Mouse (Mus musculus) neutrophil, adult 5-6 weeks (primary cell): ENCODE results near the gene Zbtb7b. TPM values are rescaled to one million over a fixed set of nuclear protein-coding genes. Genes with fewer than 3 reads are reported as not detected.
"Not testable (repeated sequence)": the region's sequence is repeated elsewhere in the genome, so short reads cannot be mapped to it uniquely, and the experiment has no call there.

Experiments used
- ATAC-seq: fragments of 151-379, 151-347 bp; 2 replicates; pipeline ENCODE4 v1.8.0; 2017; ENCODE audit warnings: mild to moderate bottlenecking, moderate TSS enrichment; ENCODE audit not compliant: insufficient number of reproducible peaks, poor library complexity, low FRiP score, severe bottlenecking; ENCODE audit errors: extremely low read depth
- total RNA-seq: library from RNA; stranded (forward); fragments of 200-1000 nt; gene quantifications from 2 replicates; pipeline ENCODE4 v1.2.3, GENCODE M21; 2017

The Zbtb7b gene
- total RNA-seq: 90.9 and 120 TPM in 2 replicates

GRCm38 (mm10) chr3:89394006-89394893, at the start of gene Zbtb7b:
Gene Zbtb7b (minus strand): TSS chr3:89394776.
- ATAC-seq: peak; percentile 59

DNA sequence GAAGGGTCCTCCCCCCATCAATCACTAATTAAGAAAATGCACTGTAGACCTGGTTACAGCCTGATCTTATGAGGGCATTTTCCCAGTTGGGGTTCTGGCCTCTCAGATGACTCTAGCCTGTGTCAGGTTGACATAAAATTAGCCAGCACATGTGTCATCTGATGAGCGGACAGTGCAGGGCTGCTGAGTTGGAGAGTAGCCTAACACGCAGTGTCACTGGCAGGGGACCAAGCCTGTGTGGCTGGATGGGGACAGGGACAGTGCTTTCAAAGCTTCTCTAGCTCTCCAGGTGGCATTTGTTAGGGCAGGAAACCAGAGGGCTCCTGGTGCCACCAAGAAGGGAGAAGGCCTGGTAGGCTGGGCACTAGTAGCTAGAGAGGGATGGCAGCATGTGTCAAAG, 46.1 kb upstream of the Zbtb7b start:
- no peak for ATAC-seq

DNA sequence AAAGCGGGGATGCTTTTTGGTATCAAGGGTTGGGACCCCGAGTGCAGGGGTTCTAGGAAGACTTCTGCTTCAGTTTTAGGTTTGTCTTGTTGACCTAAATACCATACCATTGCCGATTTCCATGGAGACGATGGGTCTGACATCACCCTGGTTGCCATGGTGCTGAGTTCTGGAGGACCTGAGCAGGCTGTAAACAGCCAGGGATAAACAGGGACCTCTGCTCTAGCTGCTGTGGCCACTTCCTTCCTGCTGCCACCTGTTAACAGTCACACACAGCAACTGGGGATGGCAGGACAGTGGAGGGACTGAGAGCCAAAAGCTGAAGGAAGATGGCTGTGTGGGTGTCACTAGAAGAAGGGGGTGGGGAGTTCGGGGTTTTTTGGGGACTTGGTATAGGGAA, 42.7 kb upstream of the Zbtb7b start:
- peak; percentile 87 for ATAC-seq

- peak; percentile 51 for ATAC-seq
Observed at GRCm38 (mm10) chr3:89436176-89437113, 41.9 kb upstream of the Zbtb7b start, which contains the start of gene Pbxip1. Gene Pbxip1 (plus strand): TSS chr3:89436706.

DNA sequence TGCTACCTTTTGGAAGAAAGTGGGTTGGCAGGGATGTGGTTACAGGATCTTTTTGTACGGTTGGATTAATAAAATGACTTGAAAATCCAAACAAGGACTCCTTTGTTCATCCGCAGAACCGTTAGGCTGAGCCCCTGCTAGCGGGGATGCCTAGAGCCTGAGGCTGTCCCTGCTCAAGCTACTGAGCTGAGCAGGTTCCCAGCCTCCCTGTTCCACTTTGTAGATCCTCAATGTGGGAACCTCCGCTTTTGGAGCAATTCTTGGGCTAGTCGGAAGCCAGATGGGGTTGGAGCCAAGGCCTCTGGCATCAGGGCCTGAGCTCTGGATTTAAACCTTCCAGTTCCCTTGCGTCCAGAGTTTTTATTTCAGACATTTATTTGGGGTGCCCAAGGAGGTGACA, 40.5 kb upstream of the Zbtb7b start:
- ATAC-seq: no peak

GRCm38 (mm10) chr3:89434532-89434931, 40.0 kb upstream of the Zbtb7b start:
- ATAC-seq: no peak

DNA sequence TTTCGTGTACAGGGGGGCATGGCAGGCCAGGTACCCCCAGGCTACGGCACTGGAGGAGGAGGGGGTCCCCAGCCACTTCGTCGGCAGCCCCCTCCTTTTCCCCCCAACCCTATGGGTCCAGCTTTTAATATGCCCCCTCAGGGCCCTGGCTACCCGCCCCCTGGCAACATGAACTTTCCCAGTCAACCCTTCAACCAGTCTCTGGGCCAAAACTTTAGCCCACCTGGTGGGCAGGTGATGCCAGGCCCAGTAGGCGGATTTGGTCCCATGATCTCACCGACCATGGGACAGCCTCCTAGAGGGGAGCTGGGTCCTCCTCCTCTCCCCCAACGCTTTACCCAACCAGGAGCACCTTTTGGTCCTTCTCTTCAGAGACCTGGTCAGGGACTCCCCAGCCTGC, 38.0 kb upstream of the Zbtb7b start:
- no peak for ATAC-seq

GRCm38 (mm10) chr3:89430171-89431159, 35.9 kb upstream of the Zbtb7b start, which contains the start of gene Pygo2:
Gene Pygo2 (plus strand): TSS chr3:89430214.
- ATAC-seq: peak; percentile 90

DNA sequence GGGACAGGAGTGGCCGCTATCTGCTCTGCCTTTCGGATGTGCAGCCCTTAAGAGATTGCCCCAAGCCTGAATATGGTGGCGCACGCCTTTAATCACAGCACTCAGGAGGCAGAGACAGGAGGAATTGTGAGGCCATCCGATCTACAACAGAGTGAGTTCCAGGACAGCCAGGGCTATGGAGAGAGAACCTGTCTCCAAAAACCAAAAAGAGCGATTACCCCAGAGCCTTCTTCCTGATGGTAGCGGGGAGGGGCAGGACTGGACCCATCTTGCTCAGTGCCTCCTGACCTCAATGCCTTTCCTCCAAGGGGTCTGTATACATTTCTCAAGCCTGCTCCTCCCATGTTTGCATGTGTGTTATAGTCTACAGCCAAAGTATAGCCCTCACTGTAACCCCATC, 34.4 kb upstream of the Zbtb7b start:
- not testable (repeated sequence) for ATAC-seq

DNA sequence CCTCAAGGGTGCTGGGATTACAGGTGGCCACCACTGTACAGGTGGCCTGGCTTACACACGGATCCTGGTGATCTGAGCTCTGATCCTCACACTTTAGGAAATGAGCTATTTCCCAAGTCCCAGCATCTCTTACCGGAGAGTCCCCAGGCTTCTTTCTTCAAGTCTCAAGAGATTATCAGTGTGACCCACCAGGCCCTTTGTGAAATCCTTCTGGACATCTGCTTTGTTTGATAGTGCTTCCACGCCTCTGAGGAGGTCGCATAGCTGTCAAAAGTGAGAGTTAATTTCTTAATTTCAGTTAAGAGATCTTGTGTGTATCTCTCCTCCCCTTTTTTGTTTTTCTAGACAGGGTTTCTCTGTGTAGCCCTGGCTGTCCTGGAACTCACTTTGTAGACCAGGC, 31.3 kb upstream of the Zbtb7b start:
- no peak for ATAC-seq

GRCm38 (mm10) chr3:89425141-89425525, 30.6 kb upstream of the Zbtb7b start:
- ATAC-seq: no peak

DNA sequence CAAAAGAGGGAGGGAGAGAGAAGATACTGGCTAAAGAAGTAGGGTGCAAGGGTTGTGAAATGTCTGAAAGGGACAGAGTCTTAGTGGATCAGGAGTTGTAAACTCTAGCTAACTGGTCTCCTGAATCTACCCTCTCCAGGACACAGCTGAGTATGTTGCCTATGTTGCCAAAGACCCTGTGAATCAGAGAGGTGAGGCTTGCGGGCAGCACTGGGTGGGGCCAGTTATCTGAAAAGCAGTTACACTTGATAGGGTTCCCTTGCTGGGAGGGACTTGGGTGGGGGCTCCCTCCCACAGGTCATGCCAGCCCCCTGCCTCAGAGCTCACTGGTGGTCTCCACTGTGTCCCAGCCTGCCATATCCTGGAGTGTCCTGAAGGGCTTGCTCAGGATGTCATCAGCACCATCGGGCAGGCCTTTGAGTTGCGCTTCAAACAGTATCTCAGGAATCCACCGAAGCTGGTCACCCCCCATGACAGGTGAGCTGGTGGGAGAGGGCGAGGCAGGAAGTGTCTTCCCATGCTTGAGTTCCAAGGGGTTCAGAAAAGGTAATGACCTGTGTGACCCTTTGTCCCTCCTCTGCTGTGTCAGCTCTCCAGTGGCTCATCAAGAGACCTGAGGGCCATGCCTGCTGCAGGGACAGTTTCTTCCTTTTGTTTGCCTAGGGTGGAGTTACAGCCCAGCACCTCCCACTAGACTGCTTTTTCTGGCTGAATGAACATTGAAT, 30.0 kb upstream of the Zbtb7b start:
- no peak for ATAC-seq

GRCm38 (mm10) chr3:89422556-89423205, 28.1 kb upstream of the Zbtb7b start:
- no peak for ATAC-seq

DNA sequence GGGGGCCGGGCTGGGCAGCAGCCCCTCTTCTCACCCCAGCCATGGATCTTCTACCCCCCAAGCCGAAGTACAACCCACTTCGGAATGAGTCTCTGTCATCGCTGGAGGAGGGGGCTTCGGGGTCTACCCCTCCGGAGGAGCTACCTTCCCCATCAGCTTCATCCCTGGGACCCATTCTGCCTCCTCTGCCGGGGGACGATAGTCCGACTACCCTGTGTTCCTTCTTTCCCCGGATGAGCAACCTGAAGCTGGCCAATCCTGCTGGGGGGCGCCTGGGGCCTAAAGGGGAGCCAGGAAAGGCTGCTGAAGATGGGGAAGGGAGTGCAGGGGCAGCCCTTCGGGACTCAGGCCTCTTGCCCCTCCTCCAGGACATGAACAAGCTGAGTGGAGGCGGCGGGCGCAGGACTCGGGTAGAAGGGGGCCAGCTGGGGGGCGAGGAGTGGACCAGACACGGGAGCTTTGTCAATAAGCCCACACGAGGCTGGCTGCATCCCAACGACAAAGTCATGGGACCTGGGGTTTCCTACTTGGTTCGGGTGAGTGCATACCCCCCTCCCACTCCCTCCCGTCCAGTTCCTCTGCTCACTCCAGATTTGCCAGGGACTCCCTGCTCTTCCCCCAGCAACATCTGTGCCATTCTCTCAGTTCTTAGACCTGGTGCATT, 27.4 kb upstream of the Zbtb7b start:
- no peak for ATAC-seq

DNA sequence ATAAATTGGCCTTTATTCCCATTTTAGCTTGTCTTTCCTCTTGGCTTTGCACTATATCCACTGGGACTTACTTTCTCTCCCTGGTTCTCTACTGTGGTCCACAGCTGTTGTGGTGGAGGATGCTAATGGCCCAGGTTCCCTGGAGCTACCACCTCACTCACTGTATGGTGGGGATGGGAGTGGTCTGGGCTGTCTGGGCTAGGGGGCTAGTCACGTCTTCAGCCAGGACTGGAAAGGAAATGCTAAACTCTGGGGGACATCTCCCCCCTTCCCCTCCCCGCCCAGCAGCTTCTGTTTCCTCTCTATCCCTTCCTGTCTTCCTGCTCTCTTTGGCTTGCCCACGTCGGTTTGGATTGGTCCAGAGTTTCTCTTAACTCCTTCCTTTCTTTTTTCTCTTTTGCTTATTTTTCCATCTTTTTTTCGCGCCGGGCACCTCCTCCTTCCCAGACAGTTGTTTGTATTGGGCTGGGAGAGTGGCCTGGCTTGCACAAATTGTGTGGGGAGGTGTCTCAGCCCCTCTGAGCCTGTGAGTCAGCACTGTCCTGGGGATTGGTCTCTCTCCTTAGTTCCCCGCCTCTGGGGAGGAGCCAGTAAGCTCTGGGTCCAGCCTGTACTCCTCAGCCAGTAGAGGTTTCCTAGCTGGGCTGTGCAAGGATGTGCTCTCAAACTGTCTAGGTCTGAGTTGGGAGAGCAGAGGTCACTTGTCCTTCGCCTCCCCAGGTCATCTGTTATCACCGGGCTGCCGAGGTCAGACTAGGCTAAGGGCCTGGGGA, 26.6 kb upstream of the Zbtb7b start:
- ATAC-seq: peak; percentile 42

DNA sequence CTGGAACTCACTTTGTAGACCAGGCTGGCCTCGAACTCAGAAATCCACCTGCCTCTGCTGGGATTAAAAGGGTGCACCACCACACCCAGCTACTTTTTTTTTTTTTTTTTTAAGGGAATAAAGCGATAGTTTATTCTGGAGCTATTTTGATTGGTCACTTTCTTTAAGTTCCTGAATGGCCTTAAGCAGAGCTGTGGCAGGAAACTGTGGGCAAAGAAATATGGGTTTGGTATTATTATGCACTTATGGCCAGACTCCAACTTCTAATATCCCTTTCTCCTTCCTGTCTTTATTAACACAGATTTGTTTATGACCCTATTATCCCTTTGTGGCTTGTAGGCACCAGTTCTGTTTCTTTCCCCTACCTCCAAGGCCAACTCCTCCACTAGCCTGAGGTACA, 25.8 kb upstream of the Zbtb7b start:
- ATAC-seq: no peak
